Mouse (Mus musculus) T-helper 1 cell (primary cell): ENCODE data around the gene Mtch1.
"Not testable (repeated sequence)": the region's sequence is repeated elsewhere in the genome, so short reads cannot be mapped to it uniquely, and the experiment has no call there.

Source experiments
- in situ Hi-C: fragments of 300-600 bp; cut with MboI, MseI; formaldehyde crosslinking; loops from one replicate; pipeline ENCODE4 v1.15.1; 2025; ENCODE audit warnings: high pct_unique_total_duplicates

The Mtch1 gene

DNA sequence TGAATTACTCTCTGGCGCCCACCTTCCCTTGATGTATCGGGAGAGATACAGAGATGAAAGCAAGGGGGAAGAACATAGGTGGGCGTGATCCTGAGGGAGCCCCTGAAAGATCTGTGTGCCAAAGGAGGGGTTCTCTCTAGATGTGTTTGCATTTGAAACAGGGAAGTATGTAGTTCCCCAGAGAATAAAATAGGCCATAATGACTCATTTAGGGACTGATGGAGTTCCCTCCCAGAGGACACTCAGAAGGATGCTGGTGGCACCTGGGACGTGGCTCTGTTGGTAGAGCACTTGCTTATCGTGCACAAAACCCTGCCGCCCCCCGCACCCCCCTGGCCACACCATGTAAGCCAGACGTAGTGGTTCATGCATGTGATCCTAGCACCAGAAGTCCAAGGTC, 15.4 kb upstream of the Mtch1 start:
- in situ Hi-C loops: no loop called here

DNA sequence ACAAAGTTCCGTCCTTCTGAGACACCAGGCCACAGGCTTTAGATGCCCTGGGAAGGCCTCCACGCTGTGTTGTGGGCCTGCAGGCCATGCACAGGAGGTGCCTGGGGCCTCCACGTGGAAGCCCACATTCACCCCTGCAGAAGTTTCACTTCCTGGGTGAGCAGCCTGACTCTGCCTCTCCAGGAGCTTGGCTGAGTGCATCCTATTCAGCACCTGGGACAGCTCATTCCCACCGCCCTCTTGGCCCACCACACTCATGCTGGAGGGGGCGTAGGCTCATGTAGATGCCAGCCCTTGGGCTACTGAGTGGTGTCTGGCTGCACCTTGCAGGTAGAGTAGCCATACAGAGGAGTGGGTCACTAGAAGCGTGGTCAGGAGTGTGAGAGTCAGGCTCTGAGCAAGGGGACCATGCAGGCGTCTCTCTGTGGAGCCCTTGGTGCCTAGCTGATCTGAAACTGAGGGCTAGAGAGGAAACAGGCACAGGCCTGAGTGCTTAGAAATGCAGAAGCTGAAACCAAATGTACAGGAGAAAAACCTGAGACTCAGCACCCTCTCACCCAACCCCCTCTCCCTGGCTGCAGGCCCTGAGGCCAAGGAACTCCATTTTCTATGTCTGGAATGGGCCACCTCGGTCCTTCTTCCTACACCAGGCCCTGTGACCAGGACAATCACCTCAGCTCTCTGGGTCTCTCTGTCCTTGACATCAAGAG, 14.4 kb upstream of the Mtch1 start:
- in situ Hi-C loops: no loop called here

DNA sequence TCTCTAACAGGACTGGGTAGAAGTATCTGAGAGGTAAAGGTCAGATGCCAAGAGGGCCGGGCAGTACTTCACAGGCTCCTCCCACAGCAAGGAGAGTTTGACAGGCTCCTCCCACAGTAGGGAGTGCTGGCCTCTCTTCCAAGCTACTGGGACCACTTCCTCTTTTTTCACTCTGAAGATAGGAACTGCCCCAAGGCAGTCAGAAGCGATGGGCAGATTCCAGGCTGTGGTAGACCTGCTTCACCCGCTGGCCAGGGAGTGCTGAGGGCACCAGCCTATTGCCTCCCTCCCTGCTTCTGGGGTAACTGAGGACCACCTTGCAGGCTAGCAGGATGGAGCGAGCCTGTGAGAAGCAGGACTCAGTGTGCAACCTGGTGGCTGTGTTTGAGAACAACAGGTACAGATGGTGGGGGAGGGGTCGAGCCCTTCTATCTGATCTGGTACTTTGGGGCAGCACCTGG, 13.1 kb upstream of the Mtch1 start, which contains the start of gene Fgd2:
TSS of gene Fgd2 (plus strand) at position 154 of the 461 bp plus-strand sequence.
- in situ Hi-C loops: no loop called here

DNA sequence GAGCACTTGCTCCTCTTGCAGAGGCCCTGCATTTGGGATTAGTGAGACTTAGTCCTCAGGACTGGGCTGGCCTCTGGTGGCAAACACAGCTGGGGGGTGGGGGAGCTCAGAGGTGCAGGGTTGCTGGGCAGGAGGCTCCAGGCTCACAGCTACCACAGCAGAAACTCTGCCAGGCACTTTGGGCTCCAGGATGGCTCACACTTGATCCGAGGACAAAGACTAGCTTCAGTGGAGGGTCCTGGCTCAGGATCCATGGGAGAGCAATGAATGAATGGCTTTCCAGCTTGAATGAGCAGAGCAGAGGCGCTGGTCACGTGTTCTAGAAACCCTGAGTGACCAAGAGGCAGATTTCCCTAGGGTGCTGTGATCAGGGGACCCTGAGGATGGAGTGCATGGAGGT, 11.2 kb upstream of the Mtch1 start:
- in situ Hi-C loops: no loop called here

DNA sequence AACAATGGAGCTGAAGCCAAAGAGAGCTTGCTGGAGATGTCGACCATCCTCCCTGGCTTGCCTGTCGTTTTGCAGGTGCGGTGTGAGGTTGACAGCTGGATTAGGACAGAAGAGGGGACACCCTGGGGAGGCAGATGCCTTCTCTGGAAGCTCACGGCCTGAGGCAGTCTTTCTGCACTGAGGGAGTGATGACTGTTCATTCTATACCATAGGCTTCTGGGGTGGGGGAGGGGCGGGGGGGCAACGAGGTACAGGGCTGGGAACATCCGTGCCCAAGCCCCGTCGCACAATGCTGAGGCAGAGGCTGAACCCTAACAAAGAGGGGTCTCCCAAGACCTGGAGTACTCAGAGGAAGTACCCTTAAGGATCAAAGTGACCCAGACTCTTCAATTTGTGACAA, 9.1 kb upstream of the Mtch1 start:
- in situ Hi-C loops: no loop called here

DNA sequence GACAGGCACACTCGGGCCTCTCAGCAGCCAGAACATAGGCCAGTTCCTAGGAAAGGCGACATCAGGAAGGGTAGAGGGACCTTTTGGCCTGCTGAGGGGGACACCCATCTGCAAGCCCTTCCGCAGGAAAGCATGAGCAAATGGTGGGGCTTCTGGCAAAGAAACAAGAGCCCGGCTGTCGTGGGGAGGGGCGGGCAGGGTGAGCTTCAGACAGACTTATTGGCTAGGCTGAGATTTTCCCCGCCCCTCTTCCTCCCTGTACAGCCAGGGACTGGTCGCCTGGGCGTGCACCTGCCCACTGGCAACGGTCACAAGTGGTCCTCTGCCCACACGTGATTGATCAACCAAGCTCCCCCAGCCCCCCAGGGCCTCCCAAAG, 8.7 kb upstream of the Mtch1 start:
- in situ Hi-C loops: no loop called here

DNA sequence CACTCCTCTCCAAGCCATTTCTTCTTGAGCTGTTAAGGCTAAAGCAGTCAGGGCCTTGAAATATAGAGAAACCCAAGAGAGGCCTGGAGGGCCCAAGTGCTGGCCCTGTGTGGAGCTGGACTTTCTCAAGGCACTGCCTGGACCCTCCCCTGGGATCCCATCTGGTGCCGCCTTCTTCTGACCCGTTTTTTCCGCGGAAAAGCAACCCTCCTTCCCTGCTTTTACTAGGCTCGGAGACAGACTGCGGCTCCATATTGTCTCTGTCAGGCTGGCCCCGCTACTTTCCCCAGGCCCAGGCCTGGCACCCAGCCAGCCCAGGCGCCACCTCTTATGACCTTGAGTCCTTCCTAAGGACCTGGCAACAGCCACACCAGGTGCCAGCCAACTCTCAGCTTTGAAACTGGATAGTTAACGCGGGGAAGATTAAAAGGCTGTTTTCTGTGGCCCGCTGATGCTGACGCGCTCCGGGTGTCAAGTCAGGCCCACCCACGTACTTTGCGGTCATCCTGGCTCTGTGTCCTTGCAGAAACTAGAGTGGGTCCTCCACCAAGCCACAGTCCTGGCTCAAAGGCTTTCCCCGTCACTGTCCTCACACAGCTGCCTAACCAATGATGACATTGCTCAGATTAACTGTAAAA, 8.2 kb upstream of the Mtch1 start:
- in situ Hi-C loops: no loop called here

DNA sequence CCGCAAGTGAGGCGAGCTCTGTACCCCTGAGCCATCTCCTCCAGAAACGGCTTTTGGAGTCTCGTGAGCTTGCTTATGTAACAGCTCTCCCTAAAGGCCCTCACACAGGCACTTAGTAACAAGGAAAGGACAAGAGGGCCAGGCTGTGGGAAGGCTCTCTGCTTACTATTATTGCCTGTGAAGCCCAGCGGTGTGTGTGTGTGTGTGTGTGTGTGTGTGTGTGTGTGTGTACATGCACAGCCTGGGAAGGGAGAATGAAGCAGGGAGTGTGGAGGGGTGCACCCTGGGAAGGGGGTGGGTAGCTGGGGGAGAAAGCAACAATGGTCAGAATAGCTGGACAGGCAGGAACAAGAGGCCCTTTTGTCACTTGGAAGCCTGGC, 7.7 kb upstream of the Mtch1 start:
- in situ Hi-C loops: no loop called here

DNA sequence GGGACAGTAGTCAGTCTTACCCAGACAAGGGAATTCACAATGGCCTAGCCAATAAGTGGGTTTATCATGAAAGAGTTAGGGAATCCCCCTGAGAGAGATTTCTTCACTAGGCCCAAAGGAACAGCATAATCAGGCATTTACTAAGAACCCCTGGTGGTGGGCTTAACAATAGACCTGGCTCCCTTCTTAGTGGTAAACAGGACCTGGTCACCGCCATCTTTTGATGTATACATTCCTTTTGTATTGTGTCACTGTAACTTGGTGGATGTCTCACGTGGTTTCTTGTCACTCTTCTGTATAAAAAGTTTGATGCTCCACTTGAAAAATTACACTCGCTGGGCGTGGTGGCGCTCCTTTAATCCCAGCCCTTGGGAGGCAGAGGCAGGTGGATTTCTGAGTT, 3.3 kb upstream of the Mtch1 start:
- in situ Hi-C loops: not testable (repeated sequence)

DNA sequence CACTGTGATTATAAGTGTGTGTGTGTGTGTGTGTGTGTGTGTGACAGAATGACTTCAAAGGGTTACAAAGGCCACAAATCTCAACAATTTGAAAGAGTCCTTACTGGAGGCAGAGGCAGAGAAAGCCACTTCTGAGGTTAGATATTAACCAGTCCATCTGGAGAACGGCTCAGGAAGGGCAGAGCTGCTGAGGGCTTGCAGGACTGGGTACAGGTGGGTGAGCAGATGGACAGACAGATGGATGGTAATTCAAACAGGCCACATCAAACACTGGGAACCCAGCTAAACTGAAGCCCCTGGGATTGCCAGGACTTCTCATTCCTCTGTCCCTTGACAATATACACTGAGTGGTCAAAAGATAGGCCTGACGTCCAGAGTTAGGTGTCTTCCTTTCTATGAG, 1.3 kb upstream of the Mtch1 start:
- in situ Hi-C loops: no loop called here

DNA sequence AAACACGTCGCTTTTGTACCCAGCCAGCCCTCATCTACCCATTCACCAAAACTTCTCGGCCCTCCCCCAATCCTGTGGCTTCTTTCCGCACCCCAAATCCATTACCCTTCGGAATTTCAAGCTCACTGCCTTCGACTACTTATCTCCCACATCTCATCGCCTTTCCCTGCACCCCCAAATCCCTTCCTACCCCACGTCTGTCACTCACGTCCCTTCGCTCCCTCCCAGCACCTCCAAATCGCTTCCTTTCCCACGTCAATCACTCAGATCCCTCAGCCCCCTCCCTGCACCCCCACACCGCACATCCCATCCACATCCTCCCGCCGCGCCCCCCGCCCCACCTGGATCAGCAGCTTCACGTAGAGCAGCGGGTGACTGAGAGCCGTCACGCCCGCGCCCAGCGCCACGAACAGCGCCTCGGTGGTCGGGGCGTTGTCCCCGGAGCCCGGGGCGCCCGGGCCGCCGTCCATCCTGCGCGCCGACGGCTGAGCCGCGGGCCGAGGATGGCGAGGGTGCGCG, 549 bp downstream of the Mtch1 start:
- in situ Hi-C loops: no loop called here

DNA sequence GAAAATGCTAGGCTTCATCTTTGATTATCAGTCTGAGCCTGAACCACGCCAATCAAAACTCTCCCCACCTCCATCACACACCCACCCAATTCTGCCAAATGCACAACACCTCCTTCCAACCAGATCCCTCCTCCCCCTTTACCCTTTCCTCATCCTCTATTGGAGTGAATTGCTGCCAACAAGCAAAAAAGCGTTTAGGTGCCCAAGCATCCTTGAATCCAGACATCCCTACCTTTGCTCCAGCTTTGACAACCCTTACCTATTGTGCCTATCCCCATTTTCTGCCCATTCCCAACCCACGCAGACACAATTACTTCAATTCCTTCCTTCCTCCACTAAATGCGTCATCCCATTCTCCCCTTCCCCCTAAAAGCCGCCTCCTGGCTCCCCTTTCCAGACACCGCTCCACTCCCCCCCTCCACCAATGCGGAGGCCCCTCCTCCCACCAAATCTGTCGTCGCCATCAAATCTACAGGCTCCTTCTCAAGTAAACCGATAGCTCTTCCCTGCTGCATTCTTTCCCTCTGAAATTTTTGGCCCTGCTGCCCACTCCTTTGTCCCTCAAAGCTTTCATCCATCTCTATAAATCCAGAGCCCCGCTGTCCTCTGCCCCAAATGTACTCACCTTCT, 1.1 kb downstream of the Mtch1 start:
- in situ Hi-C loops: no loop called here

DNA sequence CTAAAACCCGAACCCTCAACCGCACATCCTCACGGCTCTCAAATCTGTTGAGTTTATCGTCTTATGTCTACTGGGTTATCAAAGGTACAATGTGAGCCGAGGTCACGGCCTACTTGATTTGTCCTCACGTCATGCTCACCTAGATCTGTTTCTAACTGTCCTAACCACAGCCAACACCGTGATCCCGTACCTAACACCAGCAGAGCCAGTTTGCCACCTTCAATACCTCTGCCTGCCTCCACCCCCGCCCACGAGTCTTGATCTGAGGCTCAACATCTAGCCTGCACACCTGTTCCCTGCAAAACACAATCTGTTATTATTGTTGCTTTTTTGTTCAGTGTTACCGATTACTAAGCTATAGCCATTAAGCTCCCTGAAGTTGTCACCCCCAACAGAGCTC, 2.5 kb downstream of the Mtch1 start:
- in situ Hi-C loops: no loop called here

DNA sequence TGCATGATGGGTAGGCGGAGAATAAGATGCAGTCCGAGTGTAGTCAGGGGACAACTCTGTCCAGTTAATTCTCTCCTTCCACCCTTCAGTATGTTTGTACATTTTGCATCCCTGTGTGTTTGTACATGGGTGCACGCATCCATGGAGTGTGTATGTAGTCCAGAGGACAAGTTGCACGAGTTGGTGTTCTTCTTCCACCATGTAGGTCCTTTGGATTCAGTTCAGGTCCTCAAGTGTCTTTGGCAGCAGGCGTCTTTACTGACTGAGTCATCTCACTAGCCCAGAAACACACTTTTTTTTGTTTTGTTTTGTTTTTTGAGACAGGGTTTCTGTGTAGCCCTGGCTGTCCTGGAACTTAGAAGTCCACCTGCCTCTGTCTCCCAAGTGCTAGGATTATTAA, 4.5 kb downstream of the Mtch1 start:
- in situ Hi-C loops: no loop called here

DNA sequence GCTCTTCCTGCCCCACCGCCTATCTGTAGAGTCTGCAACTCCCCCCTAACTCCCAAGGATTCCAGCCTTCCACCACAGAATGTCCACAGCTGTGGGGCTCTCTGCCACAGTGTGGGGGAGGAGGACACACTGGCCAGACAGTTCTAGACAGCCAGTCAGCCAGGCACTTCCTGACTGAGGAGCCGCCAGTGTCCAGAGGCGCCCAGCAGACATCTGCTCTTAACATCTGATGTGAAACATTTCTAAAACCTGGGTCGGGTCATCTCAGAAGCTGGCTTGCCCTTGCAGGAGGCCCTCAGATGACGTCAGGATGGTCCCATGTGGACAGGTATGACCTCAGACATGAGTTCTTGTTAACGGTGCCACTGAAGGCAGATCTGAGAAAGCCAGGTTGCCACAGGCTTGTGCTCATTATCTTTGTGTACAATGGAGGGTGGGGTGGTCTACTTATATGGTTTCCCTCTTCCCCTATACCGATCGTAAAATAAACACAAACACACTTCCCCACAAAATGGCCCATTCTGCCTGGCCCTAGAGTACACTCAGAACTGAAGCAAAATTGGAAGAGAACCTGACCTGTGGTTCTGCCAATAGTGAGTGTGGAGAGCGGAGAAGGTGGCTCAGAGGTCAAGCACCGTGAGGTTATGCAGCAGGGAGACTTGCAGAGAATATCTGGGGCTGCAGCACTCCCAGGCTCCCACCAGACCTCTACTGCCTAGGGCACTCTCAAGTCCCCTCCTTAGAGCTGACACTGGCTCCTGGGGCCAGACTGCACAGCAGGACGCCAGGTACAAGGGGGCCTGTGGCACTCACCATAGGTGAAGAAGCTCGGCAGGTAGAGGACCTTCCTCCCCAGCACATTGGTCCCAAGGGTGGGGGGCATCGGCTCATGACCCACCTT, 5.5 kb downstream of the Mtch1 start:
- in situ Hi-C loops: no loop called here

DNA sequence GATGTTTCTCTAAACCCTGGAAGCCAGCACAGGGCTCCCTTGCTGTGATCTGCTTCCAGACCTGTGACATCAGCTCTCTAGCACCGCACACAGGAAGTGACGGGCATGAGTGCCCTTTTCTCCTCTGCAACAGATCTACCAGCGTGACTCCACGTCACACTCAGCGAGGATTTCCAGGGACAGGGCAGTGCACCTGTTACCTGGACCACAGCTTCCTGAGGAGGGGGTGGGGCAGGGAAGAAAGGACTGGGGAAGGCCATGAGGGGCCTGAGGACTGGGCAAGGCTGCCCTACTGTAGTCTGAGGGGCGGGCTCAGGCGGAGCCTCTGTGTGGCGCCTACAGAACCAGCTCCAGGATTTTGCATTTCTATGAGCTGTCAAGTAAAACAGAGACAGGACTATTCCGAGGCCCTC, 6.1 kb downstream of the Mtch1 start:
- in situ Hi-C loops: no loop called here

DNA sequence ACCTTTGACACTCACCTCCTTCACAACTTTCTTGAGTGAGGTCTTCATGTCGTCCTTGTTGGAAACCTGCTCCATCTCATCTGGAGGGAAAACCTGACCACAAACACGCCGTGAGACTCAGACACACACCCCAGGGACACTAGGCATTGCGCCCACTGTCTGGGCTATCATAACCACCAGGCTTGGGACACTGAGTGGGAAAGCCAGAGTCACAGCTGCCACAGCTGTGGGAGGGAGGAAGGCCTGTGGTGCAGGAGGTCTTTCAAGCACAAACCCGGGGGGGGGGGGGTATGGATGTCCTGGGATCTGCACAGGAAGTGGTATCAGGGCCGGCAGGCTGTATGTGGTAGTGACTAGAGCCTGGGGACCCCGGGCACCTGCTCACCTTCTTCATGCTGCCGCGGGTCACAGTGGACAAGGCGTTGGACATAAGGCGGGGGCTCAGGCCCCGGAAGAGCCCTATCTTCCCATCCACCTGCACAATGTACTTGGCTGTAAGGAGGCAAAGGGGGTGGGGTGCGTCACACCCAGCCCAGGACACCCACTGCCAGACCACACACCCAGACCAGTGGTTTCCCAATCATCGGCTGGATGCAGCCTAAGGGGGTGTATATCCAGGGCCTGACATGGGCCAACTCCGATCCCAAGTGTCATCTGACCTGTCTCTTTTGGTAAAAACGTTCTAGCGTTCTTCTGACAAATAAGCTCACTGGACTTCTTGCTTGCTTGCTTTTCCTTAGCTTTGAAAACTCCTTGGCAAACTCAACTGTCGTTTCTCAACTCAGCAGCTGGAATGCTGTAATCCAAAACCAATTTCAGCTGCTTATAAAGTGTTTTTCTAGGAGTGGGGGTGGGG, 7.1 kb downstream of the Mtch1 start:
- in situ Hi-C loops: no loop called here

DNA sequence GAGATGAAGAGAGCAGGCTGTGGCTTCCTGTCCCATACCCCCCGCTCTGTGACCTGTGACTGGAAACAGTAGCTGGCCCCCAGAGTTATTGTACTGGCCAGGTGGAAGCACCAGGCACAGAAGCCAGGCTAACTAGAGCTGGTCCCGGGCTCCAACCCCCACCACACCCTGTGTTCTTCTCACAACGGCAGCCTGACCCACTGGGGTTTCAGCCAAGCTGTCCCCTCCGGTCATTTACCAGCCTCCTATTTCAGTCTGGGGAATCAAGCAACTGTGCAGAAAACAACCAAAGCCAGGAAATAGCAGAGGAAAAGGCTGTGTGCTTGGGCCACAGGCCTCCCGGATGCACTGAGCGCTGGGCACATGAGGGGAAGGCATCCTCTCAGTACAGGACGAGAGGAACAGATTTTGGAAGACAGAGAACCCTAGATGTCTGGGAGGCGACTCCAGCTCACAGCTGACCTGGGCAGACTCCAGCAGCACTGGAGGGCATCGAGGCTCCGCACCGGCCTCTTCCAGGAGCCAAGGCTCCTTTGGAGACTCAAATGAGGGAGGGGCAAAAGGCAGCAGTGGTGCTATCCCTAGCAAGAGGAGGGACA, 8.5 kb downstream of the Mtch1 start:
- in situ Hi-C loops: no loop called here

DNA sequence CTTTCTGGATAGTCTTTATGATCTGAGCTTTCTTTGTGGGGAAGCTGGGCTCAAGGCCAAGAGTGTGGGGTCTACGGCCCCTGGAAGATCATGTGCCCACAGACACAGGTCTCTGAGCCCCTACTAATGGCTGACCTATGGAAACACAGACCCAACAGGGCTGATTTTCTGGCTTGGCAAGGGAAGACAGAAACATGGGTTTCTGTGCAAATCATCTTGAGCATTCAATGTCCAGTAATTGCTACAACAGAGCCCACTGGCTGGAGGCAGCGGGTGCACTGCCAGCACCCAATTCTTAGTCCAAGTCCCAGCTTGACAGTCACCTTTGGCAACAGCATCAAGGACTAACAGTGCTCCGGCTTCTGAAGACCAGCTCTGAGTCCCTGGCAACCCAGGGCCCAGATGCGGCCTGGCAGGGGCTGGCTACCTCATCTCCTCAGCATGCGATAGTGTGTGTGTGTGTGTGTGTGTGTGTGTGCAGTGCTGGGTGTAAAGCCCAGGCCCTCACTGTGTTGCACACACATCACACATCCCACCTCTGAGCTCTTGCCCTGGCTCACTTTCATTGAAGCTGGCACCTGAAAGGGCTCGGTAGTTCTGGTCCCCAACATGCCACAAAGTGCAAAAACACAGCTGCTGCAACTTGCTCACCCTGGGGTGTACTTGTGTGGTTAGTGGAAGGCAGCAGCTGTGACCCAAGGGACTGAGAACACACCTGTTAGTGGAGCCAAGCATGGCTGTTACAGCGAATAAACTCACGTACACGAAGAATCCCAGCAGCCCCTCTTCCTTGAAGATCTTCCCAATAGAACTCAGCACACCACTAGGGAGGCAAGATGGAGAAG, 9.5 kb downstream of the Mtch1 start:
- in situ Hi-C loops: no loop called here
